Mouse (Mus musculus): ENCODE results near the gene Gja1. TPM values are rescaled to one million over a fixed set of nuclear protein-coding genes. Genes with fewer than 3 reads are reported as not detected.
"Not testable (repeated sequence)": the region's sequence is repeated elsewhere in the genome, so short reads cannot be mapped to it uniquely, and the experiment has no call there.

The Gja1 gene
- polyA plus RNA-seq, 1 experiment from 2014 or later, result 77.2 TPM

DNA sequence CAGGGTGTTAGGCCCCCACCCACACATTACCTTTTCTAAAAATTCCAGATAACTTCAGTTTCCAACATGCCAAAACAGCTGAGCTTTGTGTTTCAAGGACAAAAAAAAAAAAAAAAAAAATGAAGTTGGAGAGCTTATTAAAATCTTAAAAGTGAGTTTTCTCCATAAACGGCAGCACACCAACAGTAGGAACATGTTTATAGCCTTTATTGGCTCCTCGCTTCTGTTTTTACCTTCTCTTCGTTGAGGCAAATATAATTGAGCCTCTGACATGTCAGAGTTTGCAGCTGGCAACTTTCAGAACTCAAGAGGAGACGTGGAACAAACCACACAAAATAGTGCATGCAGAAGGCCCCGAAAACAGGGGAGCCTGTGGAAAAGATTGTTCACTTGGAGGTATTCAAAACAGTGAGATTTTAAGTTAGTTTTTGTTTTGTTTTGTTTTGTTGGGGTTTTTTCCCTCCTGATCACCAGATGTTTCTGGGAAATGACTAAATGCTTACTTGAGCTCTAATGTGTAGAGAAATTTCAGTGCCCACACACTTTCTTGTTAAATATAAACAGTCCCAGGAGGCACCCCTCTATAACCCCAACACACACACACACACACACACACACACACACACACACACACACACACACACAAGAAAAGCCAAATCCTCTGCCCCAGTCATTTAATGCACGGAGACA is 16.1 kb downstream of the Gja1 start:
- ATAC-seq (replicated peaks; ENCODE audit: low FRiP score, low read depth) (no peak), DNase-seq (ENCODE audit: low spot score) (no peak)
- no peak for TF ChIP-seq CTCF (IDR thresholded peaks at IDR 0.05; ENCODE audit: low read depth)
- no peak overlapping the region for H3K9ac ChIP-seq (ENCODE audit: low read depth, low read length)
- H3K36me3 ChIP-seq (ENCODE audit: insufficient read depth, low read length), result peaks cover 11% of the 10 kb centered on the region; the same call in 1 of the 2 replicates
- no peaks in the 10 kb centered on the region for H3K4me1 ChIP-seq (replicated peaks; ENCODE audit: insufficient read depth, low read length)
- H3K9me3 ChIP-seq (replicated peaks; ENCODE audit: low read length), result no peaks in the 10 kb centered on the region
- H3K4me2 ChIP-seq (ENCODE audit: low read length), result no peak overlapping the region
- H3K27me3 ChIP-seq (ENCODE audit: insufficient read depth, low read length), result no peaks in the 10 kb centered on the region
- 55% methylated on average over 6 of the region's 6 CpGs for WGBS
- H3K27ac ChIP-seq, result no peak overlapping the region
- no peak overlapping the region for H3K4me3 ChIP-seq (replicated peaks; ENCODE audit: low read depth, low read length)

DNA sequence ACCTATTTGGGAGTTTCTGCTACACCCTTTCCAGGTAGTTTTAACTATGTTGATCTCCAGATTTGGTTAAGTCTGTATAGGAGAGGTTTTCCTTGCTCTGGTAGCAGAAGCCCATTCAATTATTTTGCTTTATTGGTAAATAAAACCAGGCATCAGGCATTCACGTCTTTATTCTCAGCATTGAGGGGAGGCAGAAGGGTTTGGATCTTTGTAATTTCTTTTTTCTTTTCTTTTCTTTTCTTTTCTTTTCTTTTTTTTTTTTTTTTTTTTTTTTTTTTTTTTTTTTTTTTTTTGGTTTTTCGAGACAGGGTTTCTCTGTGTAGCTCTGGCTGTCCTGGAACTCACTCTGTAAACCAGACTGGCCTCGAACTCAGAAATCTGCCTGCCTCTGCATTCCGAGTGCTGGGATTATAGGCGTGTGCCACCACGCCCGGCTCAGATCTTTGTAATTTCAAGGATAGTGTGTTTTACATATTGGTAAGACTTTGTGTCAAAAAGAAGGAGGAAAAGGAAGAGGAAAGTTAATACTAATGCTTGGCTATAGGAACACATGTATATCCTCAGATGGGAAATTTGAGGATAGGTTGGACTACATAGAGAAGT is 16.8 kb downstream of the Gja1 start:
- H3K4me1 ChIP-seq (replicated peaks; ENCODE audit: insufficient read depth, low read length); ATAC-seq (replicated peaks; ENCODE audit: low FRiP score, low read depth); H3K9me3 ChIP-seq (replicated peaks; ENCODE audit: low read length); H3K27ac ChIP-seq; H3K4me2 ChIP-seq (ENCODE audit: low read length); H3K36me3 ChIP-seq (ENCODE audit: insufficient read depth, low read length); H3K9ac ChIP-seq (ENCODE audit: low read depth, low read length); DNase-seq (ENCODE audit: low spot score); H3K4me3 ChIP-seq (replicated peaks; ENCODE audit: low read depth, low read length); H3K27me3 ChIP-seq (ENCODE audit: insufficient read depth, low read length): not testable (repeated sequence)
- 96% methylated on average over 7 of the region's 7 CpGs for WGBS

DNA sequence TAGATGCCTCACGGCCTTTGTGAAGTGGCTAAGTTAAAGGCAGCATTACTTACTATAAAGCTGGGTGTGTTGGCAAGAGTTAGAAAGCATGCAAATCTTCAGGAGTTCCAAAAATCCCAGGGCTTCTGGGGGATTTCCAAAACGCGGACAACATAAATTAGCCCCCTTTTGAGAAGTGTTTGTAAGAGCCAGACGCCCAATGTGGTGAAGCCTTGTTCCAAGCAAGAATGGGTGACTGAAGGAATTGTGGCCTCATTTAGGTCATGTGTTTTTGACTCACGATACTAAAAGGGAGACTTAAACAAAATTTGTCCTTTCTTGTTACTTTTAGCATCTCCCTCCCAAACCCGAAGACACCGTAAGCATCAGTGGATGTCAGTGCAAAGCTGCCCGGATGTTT is 20.7 kb downstream of the Gja1 start:
- DNase-seq (ENCODE audit: low spot score) (no peak), ATAC-seq (replicated peaks; ENCODE audit: low FRiP score, low read depth) (no peak)
- Histone ChIP-seq H3K4me1 (replicated peaks; ENCODE audit: insufficient read depth, low read length) (no peaks in the 10 kb centered on the region), H3K36me3 (ENCODE audit: insufficient read depth, low read length) (no peaks in the 10 kb centered on the region), H3K4me2 (ENCODE audit: low read length) (no peak overlapping the region), H3K27ac (no peak overlapping the region), H3K9ac (ENCODE audit: low read depth, low read length) (no peak overlapping the region), H3K27me3 (ENCODE audit: insufficient read depth, low read length) (no peaks in the 10 kb centered on the region), H3K4me3 (replicated peaks; ENCODE audit: low read depth, low read length) (no peak overlapping the region), H3K9me3 (replicated peaks; ENCODE audit: low read length) (no peaks in the 10 kb centered on the region)
- no peak for TF ChIP-seq CTCF (IDR thresholded peaks at IDR 0.05; ENCODE audit: low read depth)
- 82% methylated on average over 8 of the region's 8 CpGs for WGBS

DNA sequence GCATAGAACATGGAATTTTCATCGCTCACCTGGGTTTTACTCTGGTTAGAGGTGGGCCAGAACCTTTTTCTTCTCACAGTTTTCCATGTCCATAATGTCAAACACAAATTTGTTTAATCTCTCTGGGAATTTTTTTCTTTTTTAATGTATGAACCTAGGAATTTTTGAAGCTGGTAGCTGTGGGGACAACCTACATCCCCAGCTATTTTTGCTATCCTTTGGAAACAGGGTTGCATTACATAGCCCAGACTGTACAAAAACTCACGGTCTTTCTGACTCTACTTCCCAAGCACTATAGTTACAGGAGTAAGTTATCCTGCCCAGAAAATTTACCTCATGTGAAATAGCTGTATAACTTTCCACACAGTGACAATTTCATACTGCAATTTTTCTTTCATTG is 21.2 kb downstream of the Gja1 start:
- TF ChIP-seq CTCF (IDR thresholded peaks at IDR 0.05; ENCODE audit: low read depth), result no peak
- Histone ChIP-seq H3K27ac (no peak overlapping the region), H3K4me3 (replicated peaks; ENCODE audit: low read depth, low read length) (no peak overlapping the region), H3K36me3 (ENCODE audit: insufficient read depth, low read length) (no peaks in the 10 kb centered on the region), H3K4me2 (ENCODE audit: low read length) (no peak overlapping the region), H3K27me3 (ENCODE audit: insufficient read depth, low read length) (no peaks in the 10 kb centered on the region), H3K9ac (ENCODE audit: low read depth, low read length) (no peak overlapping the region), H3K9me3 (replicated peaks; ENCODE audit: low read length) (no peaks in the 10 kb centered on the region), H3K4me1 (replicated peaks; ENCODE audit: insufficient read depth, low read length) (no peaks in the 10 kb centered on the region)
- DNase-seq (ENCODE audit: low spot score), result no peak
- ATAC-seq (replicated peaks; ENCODE audit: low FRiP score, low read depth), result no peak
- 95% methylated on average over 2 of the region's 2 CpGs for WGBS

- DNase-seq (ENCODE audit: low spot score); H3K36me3 ChIP-seq (ENCODE audit: insufficient read depth, low read length); ATAC-seq (replicated peaks; ENCODE audit: low FRiP score, low read depth); H3K4me2 ChIP-seq (ENCODE audit: low read length); H3K27me3 ChIP-seq (ENCODE audit: insufficient read depth, low read length); H3K4me1 ChIP-seq (replicated peaks; ENCODE audit: insufficient read depth, low read length); H3K9ac ChIP-seq (ENCODE audit: low read depth, low read length); H3K4me3 ChIP-seq (replicated peaks; ENCODE audit: low read depth, low read length); H3K9me3 ChIP-seq (replicated peaks; ENCODE audit: low read length); H3K27ac ChIP-seq: not testable (repeated sequence)
- WGBS, result 96% methylated on average over 8 of the region's 8 CpGs
Observed at GRCm38 (mm10) chr10:56401396-56401795, 24.3 kb downstream of the Gja1 start.

- Histone ChIP-seq H3K36me3 (ENCODE audit: insufficient read depth, low read length) (no peaks in the 10 kb centered on the region), H3K4me3 (replicated peaks; ENCODE audit: low read depth, low read length) (no peak overlapping the region), H3K27ac (no peak overlapping the region), H3K4me1 (replicated peaks; ENCODE audit: insufficient read depth, low read length) (no peaks in the 10 kb centered on the region), H3K27me3 (ENCODE audit: insufficient read depth, low read length) (no peaks in the 10 kb centered on the region), H3K9ac (ENCODE audit: low read depth, low read length) (no peak overlapping the region), H3K9me3 (replicated peaks; ENCODE audit: low read length) (no peaks in the 10 kb centered on the region), H3K4me2 (ENCODE audit: low read length) (no peak overlapping the region)
- ATAC-seq (replicated peaks; ENCODE audit: low FRiP score, low read depth), result no peak
- no peak for DNase-seq (ENCODE audit: low spot score)
- WGBS, result 63% methylated on average over 9 of the region's 9 CpGs
- TF ChIP-seq CTCF (IDR thresholded peaks at IDR 0.05; ENCODE audit: low read depth), result no peak
Observed at GRCm38 (mm10) chr10:56405934-56406333, 28.8 kb downstream of the Gja1 start.

Data from kidney, postnatal 0 days (tissue).